Mouse (Mus musculus): ENCODE measurements around the gene S100a10.

The S100a10 gene

DNA sequence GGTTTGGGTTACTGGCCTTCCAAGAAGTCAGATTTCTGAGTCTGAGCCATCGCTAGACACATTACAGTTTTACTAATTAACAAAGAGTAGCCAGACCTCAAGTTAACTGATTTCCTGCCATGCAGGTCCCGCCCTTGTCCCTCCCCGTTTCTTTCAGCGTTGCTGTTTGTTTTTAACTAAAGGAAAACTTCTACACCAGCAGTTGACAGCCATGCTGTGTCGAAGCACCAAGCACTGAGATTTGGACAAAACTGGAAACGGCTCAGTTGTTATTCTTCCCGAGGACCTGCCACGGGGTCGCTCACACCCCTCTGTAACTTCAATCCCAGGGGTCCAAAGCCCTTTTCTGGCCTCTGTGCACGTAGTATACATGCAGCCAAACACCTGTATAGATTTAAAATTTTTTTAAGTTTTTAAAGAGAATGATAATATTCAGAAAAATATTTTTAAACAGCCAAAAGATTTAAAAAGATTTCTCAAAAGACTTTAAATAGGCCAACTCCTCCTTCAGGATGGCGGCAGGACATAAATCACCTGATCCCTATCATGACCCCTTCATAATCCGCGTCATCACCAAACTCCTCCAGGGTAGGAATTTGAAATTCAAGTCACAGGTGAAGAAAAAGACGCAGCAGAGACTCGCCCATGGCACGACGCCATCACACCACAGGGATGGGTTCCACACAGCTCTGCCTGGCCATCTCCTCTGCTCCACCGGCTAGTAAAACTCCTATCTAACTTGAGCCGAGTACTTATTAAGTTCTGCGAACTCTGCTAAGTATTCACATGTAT lies 6.9 kb upstream of the S100a10 start:
- DNase-seq (ENCODE audit: low read depth, low spot score), result no peak

DNA sequence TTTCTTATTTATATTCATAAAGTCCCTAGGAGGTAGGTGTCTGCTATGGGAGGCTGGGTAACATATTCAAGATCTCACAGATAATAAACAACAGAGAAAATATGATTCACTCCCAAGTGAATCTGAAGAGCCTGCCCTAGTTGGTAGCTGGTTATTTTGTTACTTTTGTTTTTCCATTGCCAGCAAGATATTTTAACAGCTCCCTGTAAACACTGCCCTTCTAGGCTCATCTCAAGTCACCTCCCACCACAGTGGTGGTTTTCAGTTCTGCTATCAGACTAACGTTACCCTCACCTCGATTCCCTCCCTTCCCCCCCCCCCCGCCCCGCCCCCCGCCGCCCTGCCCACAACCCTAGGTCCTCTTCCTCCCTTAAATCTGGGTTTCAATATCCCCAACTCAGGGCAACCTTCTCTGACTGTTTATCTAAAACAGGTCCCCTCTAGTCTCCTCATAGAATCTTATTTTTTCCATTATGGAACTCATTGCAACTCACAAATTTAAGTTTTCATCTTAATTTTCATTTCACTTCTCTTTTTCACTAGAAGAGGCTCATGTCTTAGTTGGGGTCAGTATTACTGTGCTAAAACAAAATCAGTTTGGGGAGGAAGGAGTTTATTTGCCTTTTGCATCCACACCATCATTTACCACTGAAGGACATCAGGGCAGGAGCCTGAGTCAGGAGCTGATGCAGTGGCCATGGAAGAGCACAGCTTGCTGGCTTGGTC lies 6.2 kb upstream of the S100a10 start:
- peak; percentile 58 for DNase-seq (ENCODE audit: low read depth, low spot score)

DNA sequence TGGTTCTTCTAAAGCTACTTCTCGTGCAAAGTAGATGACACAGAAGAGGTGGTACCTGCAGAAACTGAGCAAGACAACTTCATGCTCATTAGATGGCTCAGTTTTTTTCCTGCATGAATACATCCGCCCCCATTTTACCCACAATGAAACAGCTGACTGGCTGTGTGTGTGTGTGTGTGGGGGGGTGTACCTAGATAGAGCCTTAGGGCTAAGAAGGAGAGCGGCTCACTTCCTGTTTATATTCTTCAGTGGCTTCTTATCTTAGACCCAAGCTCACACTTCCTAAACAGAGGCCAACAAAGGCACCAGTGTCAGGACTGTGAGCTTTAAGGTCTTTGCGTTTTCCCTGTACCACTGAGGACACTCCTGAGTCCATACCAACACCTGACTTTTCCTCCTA lies 4.9 kb upstream of the S100a10 start:
- DNase-seq (ENCODE audit: low read depth, low spot score), result peak; percentile 72

DNA sequence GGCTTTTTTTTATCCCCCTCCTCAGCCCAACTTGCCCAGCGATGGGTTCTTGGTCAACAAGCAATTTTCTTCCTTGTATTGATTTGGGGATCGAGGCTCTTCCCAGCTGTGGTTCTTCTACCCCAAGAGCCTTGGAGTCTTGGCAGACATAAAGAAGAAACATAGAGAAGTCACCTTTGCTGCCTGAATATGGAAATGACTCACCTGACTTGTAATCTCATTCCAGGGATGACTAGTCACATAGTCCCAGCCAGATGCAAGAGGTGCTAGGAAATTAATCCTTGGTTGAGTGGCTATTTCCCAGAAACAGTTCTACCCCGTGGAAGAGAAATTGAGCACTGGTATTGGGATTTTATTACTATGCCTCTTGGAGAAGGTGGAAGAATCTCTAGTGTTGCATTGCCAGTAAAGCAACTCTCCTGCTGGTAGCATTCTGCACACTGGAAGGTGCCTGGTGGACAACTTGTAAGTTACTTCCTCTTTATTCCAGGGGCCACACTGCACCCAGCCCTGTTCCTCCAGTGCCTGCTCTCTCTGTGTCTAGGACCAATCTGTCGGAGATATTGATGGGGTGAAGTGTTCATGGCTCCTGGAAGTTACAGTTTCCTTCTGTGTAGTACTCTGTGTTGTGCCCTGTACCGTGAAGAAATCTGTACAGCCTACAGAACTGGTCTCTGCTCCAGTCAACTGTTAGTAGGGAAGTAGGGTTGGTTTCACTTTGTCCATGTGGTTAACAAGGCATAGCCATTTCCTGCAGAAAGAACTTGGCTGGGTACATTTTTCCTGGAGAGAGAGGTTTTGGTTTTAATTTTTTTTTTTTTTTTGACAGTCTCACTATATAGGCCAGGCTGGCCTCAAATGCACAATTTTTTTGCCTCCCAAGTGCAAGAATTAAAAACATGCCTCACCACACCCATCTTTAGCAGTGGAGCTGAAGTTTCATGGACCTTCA lies 2.7 kb upstream of the S100a10 start:
- DNase-seq (ENCODE audit: low read depth, low spot score), result peak; percentile 38

DNA sequence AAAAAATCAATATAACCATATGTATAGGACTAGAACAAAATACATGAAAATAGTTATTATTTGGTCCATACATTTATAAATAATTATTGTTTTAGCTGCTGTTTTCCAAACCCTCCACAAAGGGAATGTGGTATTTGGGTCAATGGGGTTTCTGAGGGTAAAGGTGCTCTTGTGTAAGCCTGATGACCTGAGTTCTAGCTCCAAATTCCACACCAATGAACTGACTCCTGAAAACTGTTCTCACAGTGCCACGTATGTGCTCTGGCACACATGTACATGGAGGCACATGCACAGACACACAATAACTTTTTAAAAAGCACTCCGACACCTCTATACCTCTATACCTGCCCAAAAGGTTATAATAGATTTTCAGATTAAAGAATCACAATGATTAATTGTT lies 1.6 kb upstream of the S100a10 start:
- no peak for DNase-seq (ENCODE audit: low read depth, low spot score)

DNA sequence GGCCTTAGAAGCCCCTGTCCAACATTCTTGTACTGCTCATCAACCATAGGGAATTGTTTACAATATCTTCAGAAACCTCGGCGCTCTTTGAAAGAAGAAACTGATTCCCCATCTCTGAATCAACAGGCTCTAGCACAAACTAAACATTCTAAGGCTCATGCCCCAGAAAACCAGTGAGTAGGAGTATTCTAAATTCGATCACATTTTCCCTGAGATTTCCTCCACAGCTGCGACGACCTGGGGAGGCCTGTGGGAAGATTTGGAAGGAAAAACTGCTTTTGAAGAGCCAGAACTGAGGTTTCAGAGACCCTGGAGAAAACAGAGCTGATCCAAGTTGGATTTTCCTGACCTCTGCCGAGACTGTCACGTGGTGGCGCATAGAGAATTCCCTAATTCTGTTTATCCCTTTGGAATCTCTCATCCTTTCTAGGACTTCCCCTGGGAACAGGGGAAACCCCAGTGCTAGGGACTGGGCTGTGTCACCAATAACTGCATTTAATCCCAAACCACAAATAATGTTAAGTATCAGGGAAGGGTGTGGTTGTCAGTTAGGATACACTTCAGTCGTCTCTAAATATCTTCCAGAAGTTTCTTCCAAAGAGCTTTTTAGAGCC lies 1.0 kb upstream of the S100a10 start:
- DNase-seq (ENCODE audit: low read depth, low spot score), result no peak

DNA sequence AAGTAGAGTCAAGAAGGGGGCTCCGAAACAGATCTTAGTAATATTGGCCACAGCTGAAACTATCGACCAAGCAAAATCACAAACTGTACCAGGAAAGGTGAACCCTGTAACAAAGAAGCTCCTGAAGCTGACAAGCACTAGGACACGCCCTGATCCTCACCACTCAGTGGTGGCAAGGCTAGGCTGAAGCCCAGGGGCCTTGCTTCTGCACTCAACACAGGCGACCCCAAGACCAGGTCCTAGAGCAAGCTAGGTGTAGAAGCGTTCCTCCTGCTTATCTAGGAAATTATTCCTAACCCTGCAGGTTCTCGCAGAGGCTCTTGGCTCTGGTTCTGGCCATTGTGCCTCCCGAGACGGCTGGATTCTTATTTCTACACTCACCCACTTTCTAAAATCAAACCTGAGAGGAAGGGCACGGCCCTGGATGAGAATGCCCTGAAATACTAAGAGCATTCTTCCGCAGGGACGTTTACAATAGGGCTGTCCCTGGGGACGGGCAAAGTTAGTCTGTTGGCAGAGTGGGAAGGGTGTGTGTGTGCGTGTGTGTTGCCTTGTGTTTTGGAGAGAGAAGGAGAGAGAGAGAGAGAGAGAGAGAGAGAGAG lies 400 bp upstream of the S100a10 start:
- DNase-seq (ENCODE audit: low read depth, low spot score), result no peak

DNA sequence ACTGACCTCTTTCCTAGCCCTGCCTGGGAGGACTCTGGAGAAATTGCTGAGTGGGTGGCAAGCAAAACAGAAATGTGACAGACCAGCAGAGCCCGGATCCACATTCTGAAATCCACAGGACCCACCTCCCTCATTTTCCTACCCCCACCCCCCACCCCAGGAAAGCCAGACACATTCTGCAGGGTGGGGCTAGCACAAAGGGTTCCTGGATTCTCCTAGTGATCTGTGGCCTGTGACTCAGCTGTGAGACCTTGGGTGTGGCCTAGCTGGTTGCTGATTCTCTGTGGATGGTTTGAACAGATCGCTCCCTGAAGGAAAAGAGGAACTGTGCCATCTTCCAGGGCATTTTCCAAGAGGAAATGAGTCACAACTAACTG lies 986 bp downstream of the S100a10 start:
- no peak for DNase-seq (ENCODE audit: low read depth, low spot score)

DNA sequence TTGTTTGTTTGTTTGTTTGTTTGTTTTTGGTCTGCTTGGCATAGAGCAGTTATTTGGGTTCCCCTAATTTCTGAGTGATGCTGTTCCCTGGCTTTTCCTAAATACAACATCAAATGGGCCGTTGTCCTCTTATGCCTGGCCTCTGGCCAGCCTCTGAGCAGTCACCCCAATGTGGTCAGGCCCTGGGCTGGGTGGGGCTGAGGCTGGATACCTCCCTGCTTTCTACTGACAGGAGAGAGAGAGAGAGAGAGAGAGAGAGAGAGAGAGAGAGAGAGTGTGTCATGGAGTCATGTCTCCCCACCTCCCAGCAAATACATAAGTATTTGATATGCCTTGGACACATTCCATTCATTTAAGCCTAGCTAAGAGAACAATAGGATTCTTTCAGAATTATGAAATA lies 1.7 kb downstream of the S100a10 start:
- DNase-seq (ENCODE audit: low read depth, low spot score), result no peak

DNA sequence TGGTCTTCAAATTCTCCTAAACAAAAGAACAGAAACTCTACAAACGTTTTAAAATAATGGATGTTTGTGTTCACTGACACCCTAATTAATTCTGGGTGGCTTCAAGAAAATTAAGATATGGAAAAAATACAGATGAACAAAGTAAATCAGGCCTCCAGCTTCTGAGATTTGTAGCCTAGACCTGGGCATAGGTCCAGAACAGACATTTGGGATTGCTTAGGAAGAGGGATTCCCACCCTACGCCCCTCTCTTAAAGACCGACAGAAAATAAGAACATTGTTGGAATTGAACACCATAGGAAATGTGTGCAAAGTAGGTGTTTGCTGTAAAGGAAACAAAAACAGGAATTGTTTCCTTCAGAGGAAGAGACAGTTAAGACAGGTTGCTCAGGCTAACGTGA lies 2.6 kb downstream of the S100a10 start:
- no peak for DNase-seq (ENCODE audit: low read depth, low spot score)

DNA sequence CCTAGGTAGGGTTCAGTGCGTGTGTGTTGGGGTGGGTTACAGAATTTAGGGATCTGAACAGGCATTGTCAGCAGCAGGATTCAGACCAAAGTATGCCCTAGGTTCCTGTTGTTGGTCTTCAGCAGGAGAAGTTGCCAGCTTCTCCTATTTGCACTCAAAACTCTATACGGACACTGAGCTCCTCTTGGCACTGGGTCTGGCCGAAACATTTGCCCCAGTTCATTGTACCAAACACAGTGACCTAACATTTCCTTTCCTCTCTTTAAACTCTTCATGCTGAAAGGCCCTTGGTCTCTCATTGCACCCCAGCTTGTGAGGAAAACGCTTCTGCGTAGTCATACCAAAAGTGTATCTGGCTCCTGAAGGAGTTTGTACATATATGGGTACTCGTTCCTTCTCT lies 5.1 kb downstream of the S100a10 start:
- DNase-seq (ENCODE audit: low read depth, low spot score), result no peak

DNA sequence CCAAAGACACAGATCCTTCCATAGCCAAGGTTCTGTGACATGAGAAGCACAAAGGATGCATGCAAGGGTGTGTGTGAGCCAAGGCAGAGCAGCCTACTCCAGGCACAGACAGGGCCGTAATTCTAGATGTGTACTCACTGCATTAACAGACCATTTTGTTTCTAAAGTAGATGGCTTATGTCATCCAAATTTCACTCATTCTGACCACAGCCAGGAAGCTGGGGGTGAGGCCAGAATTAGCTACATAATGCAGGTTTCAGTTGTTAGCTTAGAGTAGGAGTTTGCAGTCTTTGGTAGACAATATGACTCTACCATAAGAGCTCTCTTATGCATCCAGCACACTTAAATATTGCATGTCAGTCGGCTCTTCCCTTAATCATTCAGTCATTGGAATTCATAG lies 7.5 kb downstream of the S100a10 start:
- DNase-seq (ENCODE audit: low read depth, low spot score), result no peak

DNA sequence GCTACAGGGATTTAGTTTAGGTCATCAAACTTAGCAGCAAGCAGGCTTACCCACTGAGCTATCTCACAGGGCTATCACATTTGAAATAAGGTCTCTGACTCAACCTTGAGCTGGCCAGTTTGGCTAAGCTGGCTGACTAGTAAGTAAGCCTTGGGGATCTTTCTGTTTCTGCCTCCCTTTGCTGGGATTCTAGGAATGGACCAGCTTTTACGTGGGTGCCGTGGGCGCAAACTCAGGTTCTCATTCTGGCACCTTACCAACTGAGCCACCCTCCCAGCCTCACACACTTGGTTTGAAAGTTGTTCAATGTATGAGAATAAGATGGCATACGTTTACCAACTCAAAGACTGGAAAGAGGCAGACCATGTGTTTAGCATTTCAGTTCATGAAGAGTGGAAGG lies 8.3 kb downstream of the S100a10 start:
- no peak for DNase-seq (ENCODE audit: low read depth, low spot score)

DNA sequence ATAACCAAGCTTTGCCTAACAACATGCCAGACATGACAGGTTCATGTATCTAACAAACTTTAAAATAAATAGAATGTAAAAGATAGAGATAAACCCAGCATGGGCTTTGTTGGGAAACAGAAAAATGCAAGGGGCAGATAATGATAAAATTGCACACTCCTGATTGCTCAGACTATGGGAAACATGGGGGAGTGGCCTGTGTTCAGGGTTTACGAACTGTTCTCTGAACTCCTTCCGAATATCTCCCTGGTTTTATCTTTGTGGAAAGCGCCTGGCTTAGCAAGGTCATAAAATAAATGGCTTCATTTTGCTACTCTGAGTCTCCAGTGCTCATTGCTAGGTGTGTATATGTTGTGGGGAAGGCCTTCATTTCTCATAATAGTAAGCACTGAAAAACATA lies 12.0 kb downstream of the S100a10 start:
- no peak for DNase-seq (ENCODE audit: low read depth, low spot score)

DNA sequence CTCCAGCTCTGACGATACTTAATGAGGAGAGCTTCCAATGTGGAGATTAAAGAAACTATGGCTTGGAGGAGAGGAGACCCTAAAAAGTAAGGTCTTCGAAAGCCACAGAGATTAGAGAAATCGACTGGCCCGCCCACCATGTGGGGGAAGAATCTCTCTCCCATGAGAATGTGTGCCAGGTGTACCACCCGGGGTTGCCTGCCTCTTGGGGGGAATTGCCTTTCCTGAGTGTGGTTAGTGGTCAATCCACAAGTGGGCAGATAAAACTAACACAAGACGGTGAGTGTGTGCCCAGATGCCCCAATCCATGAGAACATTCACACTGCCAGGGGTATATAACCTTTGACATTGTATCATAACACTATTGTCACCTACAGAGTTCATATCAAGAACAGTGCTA lies 12.8 kb downstream of the S100a10 start:
- no peak for DNase-seq (ENCODE audit: low read depth, low spot score)

DNA sequence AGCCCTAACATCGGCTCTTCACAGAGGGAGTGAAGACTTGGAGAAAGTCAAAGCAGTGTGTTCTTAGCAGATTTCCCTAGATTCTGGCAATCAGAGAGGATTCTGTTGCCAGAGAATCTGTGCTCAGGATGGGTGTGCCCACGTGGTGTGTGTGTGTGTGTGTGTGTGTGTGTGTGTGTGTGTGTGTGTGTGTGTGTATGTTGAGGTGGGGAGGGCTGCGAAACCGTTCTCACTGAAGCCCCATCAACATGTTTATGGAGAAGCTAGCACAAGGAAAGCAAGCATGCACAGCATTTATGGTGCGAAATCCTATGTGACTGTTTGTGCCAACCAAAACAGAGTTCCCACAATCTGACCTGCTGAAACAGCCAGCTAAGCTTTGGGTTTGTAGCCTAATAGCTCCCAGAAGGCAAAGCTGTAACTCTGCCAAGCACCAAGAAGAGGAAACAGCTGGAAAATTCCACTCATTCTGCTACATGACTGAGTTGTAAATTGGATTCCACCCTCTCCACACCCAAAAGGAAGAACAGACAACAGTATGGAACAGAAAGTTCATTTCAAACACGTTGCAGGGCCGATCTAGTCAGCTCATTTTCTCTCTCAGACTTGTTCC lies 13.7 kb downstream of the S100a10 start:
- no peak for DNase-seq (ENCODE audit: low read depth, low spot score)

DNA sequence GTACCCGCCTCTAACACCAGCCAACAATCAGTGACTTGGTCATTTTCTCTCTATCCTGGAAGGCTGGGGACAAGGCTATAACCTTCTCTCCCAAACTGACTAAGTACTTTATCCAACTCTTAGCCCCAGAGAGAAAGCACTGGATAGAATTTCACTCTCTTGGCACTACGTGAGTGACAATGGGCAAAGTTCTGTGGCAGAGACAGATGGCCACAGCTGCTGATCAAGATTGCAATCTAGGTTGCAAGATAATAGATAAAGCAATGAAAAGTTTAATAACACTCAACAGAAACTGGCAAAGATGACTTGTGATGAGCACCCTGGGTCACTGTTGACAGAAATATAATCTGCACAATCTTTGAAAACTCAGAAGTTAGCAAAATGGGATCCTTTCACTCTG lies 14.2 kb downstream of the S100a10 start:
- DNase-seq (ENCODE audit: low read depth, low spot score), result no peak

DNA sequence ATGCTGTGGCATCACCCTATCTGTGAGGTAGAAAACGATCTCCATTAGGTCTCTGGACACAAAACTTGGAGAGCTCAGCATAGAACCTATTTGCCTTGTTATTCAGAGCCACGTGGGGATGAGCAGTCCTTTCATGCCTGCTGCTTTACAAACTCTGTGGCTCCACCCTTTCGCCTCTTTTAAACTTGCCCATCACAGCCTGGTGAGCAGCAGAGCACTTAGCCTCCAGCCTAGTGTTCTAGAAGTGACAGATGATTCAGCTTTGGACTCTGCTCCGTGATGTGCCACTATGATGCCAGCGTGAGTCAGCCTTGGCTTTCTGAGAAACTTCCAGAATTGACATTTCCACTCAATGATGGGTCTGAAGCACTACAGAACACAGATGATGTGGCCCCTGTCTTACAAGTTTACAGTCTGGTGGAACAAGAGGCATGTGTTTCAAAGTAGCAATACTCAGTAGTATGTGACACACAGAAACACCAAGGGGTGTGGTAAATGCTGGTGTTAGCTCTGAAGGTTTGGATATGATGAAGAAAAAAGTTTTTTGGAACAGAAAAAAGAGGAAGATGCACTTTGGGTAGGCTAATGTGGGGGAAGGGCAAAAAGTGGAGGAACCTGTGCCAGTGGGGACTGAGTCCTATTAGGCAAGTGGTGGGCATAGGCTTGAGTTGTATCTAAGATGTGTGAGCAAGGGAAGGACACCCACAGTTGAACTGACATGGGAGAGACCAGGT lies 17.3 kb downstream of the S100a10 start:
- no peak for DNase-seq (ENCODE audit: low read depth, low spot score)

DNA sequence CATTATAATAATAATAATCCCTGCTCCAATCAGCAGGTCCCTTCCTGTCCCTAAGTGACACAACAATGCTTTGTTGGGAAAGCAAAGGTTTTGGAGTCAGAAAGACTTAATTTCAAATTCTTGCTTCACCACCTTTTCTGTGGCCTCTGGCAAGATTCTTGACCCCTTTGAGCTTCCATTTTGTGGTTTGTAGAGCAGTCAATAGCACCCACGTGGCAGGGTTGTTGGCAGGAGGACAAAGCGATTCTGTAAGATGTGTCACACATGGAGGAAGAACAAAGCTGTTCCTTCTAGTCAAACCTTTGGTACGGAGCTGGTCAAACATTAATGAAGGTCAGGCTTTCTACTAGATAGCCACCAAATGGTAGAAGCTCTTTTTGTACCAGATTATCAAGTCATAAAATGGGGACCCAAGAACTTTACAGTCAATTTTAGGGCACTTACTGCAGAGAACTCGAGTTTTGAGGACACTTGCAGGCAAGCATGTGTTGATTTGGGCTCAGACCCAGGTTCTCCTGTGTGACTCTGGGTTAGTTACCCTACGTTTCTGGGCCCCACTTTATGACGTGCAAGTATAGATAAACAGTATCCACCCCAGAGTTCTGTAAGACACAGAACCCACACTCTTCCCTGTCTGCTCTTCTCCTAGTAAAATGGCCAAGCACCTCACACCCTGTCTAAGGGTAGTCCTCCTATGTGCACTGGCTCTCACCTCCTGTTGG lies 24.6 kb downstream of the S100a10 start:
- no peak for DNase-seq (ENCODE audit: low read depth, low spot score)

DNA sequence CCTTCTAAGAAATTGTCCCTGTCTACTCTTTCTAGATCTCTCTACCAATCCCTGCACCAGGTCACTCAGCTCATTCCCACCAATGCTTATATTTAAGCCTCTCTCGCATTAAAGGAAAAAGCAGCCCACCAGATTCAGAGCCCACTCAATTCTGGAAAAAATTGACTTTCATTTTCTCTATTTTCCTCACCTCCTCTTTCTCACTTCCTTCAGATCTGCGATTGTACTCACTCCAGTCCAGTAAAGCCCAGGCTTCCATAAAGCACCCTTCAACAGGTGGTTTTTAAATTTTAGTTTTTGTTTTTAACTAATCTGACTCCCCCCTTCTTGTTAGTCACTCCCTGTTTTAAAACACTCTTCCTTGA lies 25.1 kb downstream of the S100a10 start:
- no peak for DNase-seq (ENCODE audit: low read depth, low spot score)

All from A20 (cell line).